In the genomic region with DNA sequence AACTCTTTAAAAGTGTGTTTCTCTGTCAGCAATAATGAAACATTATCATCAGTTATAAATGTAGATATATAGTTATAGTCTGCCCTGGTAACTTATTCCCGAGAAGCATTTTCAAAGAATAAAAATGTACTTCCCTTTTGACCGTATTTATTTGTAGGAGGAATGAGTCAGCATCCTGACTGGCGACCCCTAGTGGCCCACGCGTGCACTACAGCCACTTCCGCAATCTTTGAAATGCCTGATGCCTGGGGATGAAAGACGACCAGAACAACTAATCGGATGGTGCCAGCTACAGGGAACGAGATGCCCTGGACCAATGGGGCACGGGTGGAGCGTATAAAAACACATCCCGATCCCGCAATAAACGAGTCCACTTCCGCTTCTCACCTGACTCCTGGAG, we compare ENCODE assay signal across 9 mouse cellular contexts.
DNase-seq lines count a peak whose midpoint lies in the region; ATAC-seq and TF ChIP-seq lines count a peak whose summit lies in the region.
"Had no signal": no experiment of that assay in that cellular context is flagged by ENCODE, and none has a peak within 500 bp of the region (broad histone marks: within the 10 kb centered on the region; RNA-seq: fewer than 3 reads in every experiment).

No protein-coding gene starts in this region.

- H3K27ac ChIP-seq in left cerebral cortex, adult 2 months = no peak overlapping the region
- no peak overlapping the region for H3K27ac ChIP-seq in liver, embryonic 14.5 days
- H3K27ac ChIP-seq: midbrain, embryonic 12.5 days had no signal

- in situ Hi-C loops in Patski (cut with MboI; ENCODE audit: low pct_unique_long_range_greater_than_20kb) = no loop called here

- H3K36me3 ChIP-seq in liver, embryonic 14.5 days (replicated peaks; ENCODE audit: control insufficient read depth, insufficient read depth, low read depth) = no peaks in the 10 kb centered on the region
- H3K36me3 ChIP-seq: midbrain, embryonic 12.5 days had no signal

- no peak overlapping the region for H3K4me2 ChIP-seq in liver, embryonic 14.5 days (ENCODE audit: low read depth)
- H3K4me2 ChIP-seq: midbrain, embryonic 12.5 days had no signal

- no peak for TF ChIP-seq EP300 in liver, embryonic 14.5 days (IDR thresholded peaks at IDR 0.05; ENCODE audit: low read depth)

- H3K4me3 ChIP-seq in left cerebral cortex, adult 2 months = no peak overlapping the region
- no peak overlapping the region for H3K4me3 ChIP-seq in liver, embryonic 14.5 days (ENCODE audit: insufficient read depth in 1 of 2, low read depth in 2 of 2, low read length in 2 of 2)
- H3K4me3 ChIP-seq: midbrain, embryonic 12.5 days had no signal

- intact Hi-C loops in left cerebral cortex, adult 2 months (cut with DNase I) = no loop called here
- intact Hi-C loops in left cerebral cortex, postnatal 25 days (cut with DNase I) = no loop called here

- peak; percentile 40 to 49 for DNase-seq in left cerebral cortex, adult 2 months (ENCODE audit: extremely low spot score in 1 of 2, low spot score in 2 of 2)
- DNase-seq in left cerebral cortex, postnatal 25 days (ENCODE audit: low spot score in 2 of 2) = no peak
- DNase-seq in Patski (ENCODE audit: low read depth, low spot score) = no peak
- peak; percentile 34 for DNase-seq in cerebellum, adult 9-10 months
- DNase-seq in heart, adult 8-10 months (ENCODE audit: low spot score) = peak; percentile 81
- DNase-seq in liver, embryonic 14.5 days (ENCODE audit: low read depth in 3 of 3, low spot score in 3 of 3) = peak in 1 of 3 experiments; percentile 19
- peak; percentile 9 for DNase-seq in spleen, adult 12 weeks (ENCODE audit: low spot score)
- DNase-seq in Muller cell, postnatal 12 days (ENCODE audit: inconsistent ontology term) = no peak

- peak; percentile 80 for TF ChIP-seq CTCF in left cerebral cortex, adult 2 months (IDR thresholded peaks at IDR 0.05)
- peak; percentile 94 for TF ChIP-seq CTCF in Patski (IDR thresholded peaks at IDR 0.05)
- peak; percentile 93 for TF ChIP-seq CTCF in liver, embryonic 14.5 days (IDR thresholded peaks at IDR 0.05; ENCODE audit: low read depth)

- no peak for ATAC-seq in Patski
- no peak for ATAC-seq in liver, embryonic 14.5 days (ENCODE audit: insufficient read depth)

- H3K27me3 ChIP-seq in Patski = no peaks in the 10 kb centered on the region
- no peaks in the 10 kb centered on the region for H3K27me3 ChIP-seq in liver, embryonic 14.5 days (ENCODE audit: control insufficient read depth, insufficient read depth, low read length)
- H3K27me3 ChIP-seq: midbrain, embryonic 12.5 days had no signal

- CTCF ChIA-PET in Patski (lab: Charles Lee) = interaction anchor here (0.6 to 1.7 kb wide), 10 partner anchors 9 to 125 kb away, joined by 3 to 5 read pairs (median 4); no protein-coding TSS in a partner anchor

- WGBS in liver, embryonic 14.5 days (ENCODE audit: insufficient replicate concordance) = 37% methylated on average over 15 of the region's 15 CpGs

- no peak overlapping the region for H3K9ac ChIP-seq in liver, embryonic 14.5 days (replicated peaks)
- H3K9ac ChIP-seq: midbrain, embryonic 12.5 days had no signal

- no peaks in the 10 kb centered on the region; a peak in 1 of 4 replicates for H3K4me1 ChIP-seq in liver, embryonic 14.5 days (replicated peaks; ENCODE audit: control insufficient read depth in 2 of 2, insufficient read depth in 2 of 2, low read length in 1 of 2)
- H3K4me1 ChIP-seq: midbrain, embryonic 12.5 days had no signal

- H3K9me3 ChIP-seq in liver, embryonic 14.5 days (ENCODE audit: control insufficient read depth, low read length) = no peaks in the 10 kb centered on the region
- H3K9me3 ChIP-seq: midbrain, embryonic 12.5 days had no signal

- POLR2A ChIA-PET in Patski (lab: Charles Lee) = no interaction called here

Comparison
In these comparisons a context has a peak if more than half of its experiments do, and no peak if none do; other contexts are left out.
1. DNase-seq: peak in left cerebral cortex, adult 2 months (2 of 2), cerebellum, adult 9-10 months (single experiment), heart, adult 8-10 months (single experiment) and spleen, adult 12 weeks (single experiment); none in left cerebral cortex, postnatal 25 days (0 of 2), Patski (single experiment) and Muller cell, postnatal 12 days (single experiment).
2. Peak in every context shown above with its lines, with median percentiles within 50 percentile points of each other: CTCF ChIP-seq.